Comparison of ENCODE assay signal across 16 mouse cellular contexts in the genomic region with DNA sequence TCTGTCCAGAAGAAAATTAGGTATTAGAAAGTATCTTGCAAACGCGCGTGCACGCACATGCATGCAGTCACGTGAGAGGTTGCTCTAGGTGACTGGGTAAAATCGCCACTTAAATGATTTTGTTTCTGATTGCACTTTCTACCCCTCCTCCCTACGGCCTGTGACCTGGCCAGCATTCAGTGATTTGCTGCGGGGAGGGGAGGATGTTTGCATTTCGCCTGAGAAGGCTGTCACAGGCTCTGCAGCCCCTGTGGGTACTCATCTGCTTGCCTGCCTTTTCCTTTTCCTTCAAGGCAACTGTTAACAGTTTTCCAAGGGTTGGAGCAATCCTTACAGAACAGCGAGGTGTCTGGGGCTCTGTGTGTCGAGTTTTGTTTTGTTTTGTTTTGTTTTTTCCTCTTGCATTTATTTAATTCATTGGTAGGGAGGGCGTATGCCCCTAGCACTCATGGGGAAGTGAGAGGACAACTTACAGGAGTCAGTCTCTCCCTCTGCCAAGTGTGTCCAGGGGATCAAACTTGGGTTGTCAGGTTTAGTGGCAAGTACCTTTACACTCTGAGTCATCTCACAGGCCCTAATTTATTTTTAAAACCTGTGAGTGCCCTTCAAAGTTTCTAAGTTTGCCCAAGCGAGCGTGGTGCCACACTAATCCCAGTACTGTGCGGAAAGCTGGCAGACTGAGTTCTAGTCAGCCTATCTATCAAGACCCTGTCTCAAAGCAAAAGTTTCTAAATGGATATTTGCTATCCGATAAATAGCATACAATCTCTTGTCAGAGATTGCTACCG. TPM values are rescaled to one million over a fixed set of nuclear protein-coding genes. Genes with fewer than 3 reads are reported as not detected.
DNase-seq lines count a peak whose midpoint lies in the region; ATAC-seq and TF ChIP-seq lines count a peak whose summit lies in the region.
"Had no signal": no experiment of that assay in that cellular context is flagged by ENCODE, and none has a peak within 500 bp of the region (broad histone marks: within the 10 kb centered on the region; RNA-seq: fewer than 3 reads in every experiment).

No protein-coding gene starts in this region.

- TF ChIP-seq CTCF in liver, postnatal 0 days (IDR thresholded peaks at IDR 0.05; ENCODE audit: low read depth) = no peak

- H3K36me3 ChIP-seq in heart, embryonic 10.5 days = no peaks in the 10 kb centered on the region
- H3K36me3 ChIP-seq in liver, postnatal 0 days (replicated peaks; ENCODE audit: insufficient read depth, low read length) = no peaks in the 10 kb centered on the region
- H3K36me3 ChIP-seq in liver, embryonic 11.5 days (ENCODE audit: control insufficient read depth, insufficient read depth, low read length) = no peaks in the 10 kb centered on the region
- H3K36me3 ChIP-seq in embryonic facial prominence, embryonic 12.5 days = no peaks in the 10 kb centered on the region
- no peaks in the 10 kb centered on the region for H3K36me3 ChIP-seq in limb, embryonic 10.5 days
- H3K36me3 ChIP-seq in midbrain, embryonic 13.5 days = no peaks in the 10 kb centered on the region
- H3K36me3 ChIP-seq: forebrain, embryonic 10.5 days; G1E; hindbrain, embryonic 15.5 days; neural tube, embryonic 12.5 days had no signal

- no peak for TF ChIP-seq EP300 in liver, postnatal 0 days (IDR thresholded peaks at IDR 0.05; ENCODE audit: low read depth)

- H3K27me3 ChIP-seq in heart, embryonic 10.5 days (ENCODE audit: insufficient read depth, poor library complexity, severe bottlenecking) = no peaks in the 10 kb centered on the region
- H3K27me3 ChIP-seq in liver, postnatal 0 days (ENCODE audit: insufficient read depth, low read length) = no peaks in the 10 kb centered on the region
- H3K27me3 ChIP-seq in liver, embryonic 11.5 days (replicated peaks; ENCODE audit: control insufficient read depth, insufficient read depth, low read length) = no peaks in the 10 kb centered on the region
- no peaks in the 10 kb centered on the region for H3K27me3 ChIP-seq in embryonic facial prominence, embryonic 12.5 days
- no peaks in the 10 kb centered on the region for H3K27me3 ChIP-seq in limb, embryonic 10.5 days (ENCODE audit: low read depth, poor library complexity, severe bottlenecking)
- H3K27me3 ChIP-seq in midbrain, embryonic 13.5 days = no peaks in the 10 kb centered on the region
- H3K27me3 ChIP-seq: hindbrain, embryonic 15.5 days; neural tube, embryonic 12.5 days had no signal

- DNase-seq in heart, adult 8-10 months (ENCODE audit: low spot score) = peak; percentile 34
- DNase-seq in heart, embryonic 10.5 days (ENCODE audit: low spot score) = no peak
- DNase-seq in liver, postnatal 0 days = no peak
- no peak for DNase-seq in liver, embryonic 11.5 days (ENCODE audit: low spot score)
- DNase-seq in limb, embryonic 10.5 days (ENCODE audit: low spot score) = no peak
- DNase-seq in ovary, adult 18-20 months (ENCODE audit: low spot score) = no peak
- DNase-seq: cerebellum, postnatal 25 days; lung, postnatal 14 days; midbrain, embryonic 14.5 days; thymus, postnatal 36 days had no signal

- WGBS in heart, embryonic 10.5 days = 50% methylated on average over 17 of the region's 17 CpGs
- 51% methylated on average over 17 of the region's 17 CpGs for WGBS in liver, postnatal 0 days (ENCODE audit: insufficient replicate concordance)
- 52% methylated on average over 17 of the region's 17 CpGs for WGBS in liver, embryonic 11.5 days
- WGBS in embryonic facial prominence, embryonic 12.5 days = 33% methylated on average over 17 of the region's 17 CpGs
- 49% methylated on average over 17 of the region's 17 CpGs for WGBS in limb, embryonic 10.5 days
- 57% methylated on average over 17 of the region's 17 CpGs for WGBS in midbrain, embryonic 13.5 days

- no peak overlapping the region for H3K4me3 ChIP-seq in heart, embryonic 10.5 days
- no peak overlapping the region for H3K4me3 ChIP-seq in liver, postnatal 0 days (ENCODE audit: low read depth, low read length)
- H3K4me3 ChIP-seq in liver, embryonic 11.5 days (ENCODE audit: low read depth, low read length) = no peak overlapping the region
- no peak overlapping the region for H3K4me3 ChIP-seq in embryonic facial prominence, embryonic 12.5 days
- H3K4me3 ChIP-seq in limb, embryonic 10.5 days = no peak overlapping the region
- H3K4me3 ChIP-seq in midbrain, embryonic 13.5 days (replicated peaks) = no peak overlapping the region
- H3K4me3 ChIP-seq: forebrain, embryonic 10.5 days; hindbrain, embryonic 15.5 days; neural tube, embryonic 12.5 days had no signal

- no peak overlapping the region for H3K27ac ChIP-seq in heart, embryonic 10.5 days
- H3K27ac ChIP-seq in liver, postnatal 0 days (ENCODE audit: low read depth) = no peak overlapping the region
- no peak overlapping the region for H3K27ac ChIP-seq in liver, embryonic 11.5 days (ENCODE audit: low read depth, low read length)
- no peak overlapping the region for H3K27ac ChIP-seq in embryonic facial prominence, embryonic 12.5 days
- H3K27ac ChIP-seq in limb, embryonic 10.5 days = peak overlapping the region; percentile 25; the same call in 1 of the 2 replicates
- H3K27ac ChIP-seq in midbrain, embryonic 13.5 days = no peak overlapping the region
- H3K27ac ChIP-seq: forebrain, embryonic 10.5 days; hindbrain, embryonic 15.5 days; neural tube, embryonic 12.5 days had no signal

- no peak for ATAC-seq in liver, postnatal 0 days
- ATAC-seq in liver, embryonic 11.5 days (replicated peaks; ENCODE audit: low FRiP score) = no peak
- no peak for ATAC-seq in embryonic facial prominence, embryonic 12.5 days (ENCODE audit: insufficient number of reproducible peaks, insufficient read depth, low FRiP score, low TSS enrichment)
- no peak for ATAC-seq in midbrain, embryonic 13.5 days

- peaks cover 19% of the 10 kb centered on the region for H3K4me1 ChIP-seq in heart, embryonic 10.5 days
- peaks cover 3% of the 10 kb centered on the region; the same call in 1 of the 2 replicates for H3K4me1 ChIP-seq in liver, postnatal 0 days (ENCODE audit: insufficient read depth)
- H3K4me1 ChIP-seq in liver, embryonic 11.5 days (replicated peaks; ENCODE audit: control insufficient read depth, insufficient read depth, low read length) = no peaks in the 10 kb centered on the region
- peaks cover 27% of the 10 kb centered on the region for H3K4me1 ChIP-seq in embryonic facial prominence, embryonic 12.5 days
- H3K4me1 ChIP-seq in limb, embryonic 10.5 days = peaks cover 34% of the 10 kb centered on the region
- peaks cover 13% of the 10 kb centered on the region; the same call in 1 of the 2 replicates for H3K4me1 ChIP-seq in midbrain, embryonic 13.5 days (replicated peaks)

- H3K9ac ChIP-seq in liver, postnatal 0 days (replicated peaks) = no peak overlapping the region
- H3K9ac ChIP-seq in liver, embryonic 11.5 days (ENCODE audit: low read depth, low read length) = no peak overlapping the region
- H3K9ac ChIP-seq in embryonic facial prominence, embryonic 12.5 days = no peak overlapping the region
- no peak overlapping the region for H3K9ac ChIP-seq in midbrain, embryonic 13.5 days (replicated peaks)
- H3K9ac ChIP-seq: hindbrain, embryonic 15.5 days; neural tube, embryonic 12.5 days had no signal

- 0 out of 2 replicates have a peak overlapping the region, but pooled peaks have one; percentile 3 for H3K4me2 ChIP-seq in liver, postnatal 0 days (ENCODE audit: low read depth, low read length)
- no peak overlapping the region for H3K4me2 ChIP-seq in liver, embryonic 11.5 days
- H3K4me2 ChIP-seq in embryonic facial prominence, embryonic 12.5 days (replicated peaks) = peak overlapping the region; percentile 9; the same call in 1 of the 2 replicates
- H3K4me2 ChIP-seq in midbrain, embryonic 13.5 days (replicated peaks) = no peak overlapping the region
- H3K4me2 ChIP-seq: hindbrain, embryonic 15.5 days; neural tube, embryonic 12.5 days had no signal

- no peaks in the 10 kb centered on the region for H3K9me3 ChIP-seq in heart, embryonic 10.5 days
- no peaks in the 10 kb centered on the region for H3K9me3 ChIP-seq in liver, postnatal 0 days (ENCODE audit: low read length)
- no peaks in the 10 kb centered on the region for H3K9me3 ChIP-seq in liver, embryonic 11.5 days (ENCODE audit: control insufficient read depth, low read length)
- H3K9me3 ChIP-seq in embryonic facial prominence, embryonic 12.5 days = no peaks in the 10 kb centered on the region
- no peaks in the 10 kb centered on the region for H3K9me3 ChIP-seq in limb, embryonic 10.5 days (replicated peaks)
- no peaks in the 10 kb centered on the region for H3K9me3 ChIP-seq in midbrain, embryonic 13.5 days
- H3K9me3 ChIP-seq: forebrain, embryonic 10.5 days; G1E; hindbrain, embryonic 15.5 days; neural tube, embryonic 12.5 days had no signal

RNA-seq across cellular contexts. Expression of gene Tbc1d7, which starts 47.2 kb away (rescaled TPM):
- total RNA-seq in heart, adult 8-10 months (2022) = 10 to 100 TPM; 30.4 to 34.8 (median 33.0) TPM
- polyA plus RNA-seq in heart, embryonic 10.5 days (2016; fragmentation: Nextera tagmentation; extraction: Ambion mirVana) = 55.0 and 55.8 TPM in 2 replicates
- polyA plus RNA-seq in liver, postnatal 0 days (2015; fragmentation: Nextera tagmentation; extraction: Ambion mirVana) = 11.7 and 12.9 TPM in 2 replicates
- 28.9 and 34.8 TPM in 2 replicates for polyA plus RNA-seq in liver, embryonic 11.5 days (2014; fragmentation: Nextera tagmentation; extraction: Ambion mirVana)
- polyA plus RNA-seq in embryonic facial prominence, embryonic 12.5 days (2016; fragmentation: Nextera tagmentation; extraction: Ambion mirVana) = 59.4 and 63.9 TPM in 2 replicates
- polyA plus RNA-seq in limb, embryonic 10.5 days (2016; fragmentation: Nextera tagmentation; extraction: Ambion mirVana) = 63.5 and 67.6 TPM in 2 replicates
- 87.6 and 101 TPM in 2 replicates for polyA plus RNA-seq in midbrain, embryonic 13.5 days (2015; fragmentation: Nextera tagmentation; extraction: Ambion mirVana)

Comparison
In these comparisons a context has a peak if more than half of its experiments do, and no peak if none do; other contexts are left out.
1. H3K4me2 ChIP-seq: peak in liver, postnatal 0 days (single experiment) and embryonic facial prominence, embryonic 12.5 days (single experiment); none in liver, embryonic 11.5 days (single experiment) and midbrain, embryonic 13.5 days (single experiment).